Mouse (Mus musculus): Measurements from ENCODE around the gene Fastk.

GRCm38 (mm10) chr5:24413042-24413693 lies 31.9 kb downstream of the Fastk start, which contains the start of gene Asic3:
- no peak for TF ChIP-seq CTCF (IDR thresholded peaks at IDR 0.05; ENCODE audit: low read depth)
- TF ChIP-seq EP300 (optimal IDR thresholded peaks at IDR 0.05) = no peak
